Mouse (Mus musculus): ENCODE results near the gene Pcid2. TPM values are rescaled to one million over a fixed set of nuclear protein-coding genes. Genes with fewer than 3 reads are reported as not detected.

Pcid2 gene
- polyA plus RNA-seq, 1 experiment, result 38.5 TPM

DNA sequence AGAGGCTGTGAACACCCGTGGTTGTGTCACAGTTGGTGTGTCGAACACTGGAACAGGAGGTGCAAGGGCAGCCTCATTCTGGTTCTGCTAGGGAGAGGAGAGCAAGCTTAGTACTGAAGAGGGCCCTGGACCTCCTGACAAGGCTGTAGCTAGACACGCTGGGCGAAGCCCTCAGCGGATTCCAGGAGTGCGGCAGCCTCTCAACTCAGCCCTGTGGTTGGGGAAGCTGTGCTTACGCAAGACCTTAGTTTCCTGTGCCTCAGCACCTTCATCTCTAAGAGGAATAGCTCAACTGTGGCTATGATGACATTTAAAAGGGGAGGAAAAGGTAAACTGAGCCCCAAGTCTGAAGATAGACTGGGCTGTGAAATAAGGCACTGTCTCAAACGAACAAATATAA, 30.2 kb downstream of the Pcid2 start:
- DNase-seq (ENCODE audit: low read depth), result no peak
- TF ChIP-seq CTCF (IDR thresholded peaks at IDR 0.05; ENCODE audit: borderline replicate concordance, extremely low read depth, insufficient read depth, insufficient read length), result no peak
- TF ChIP-seq POLR2A (IDR thresholded peaks at IDR 0.05; ENCODE audit: borderline replicate concordance, extremely low read depth, insufficient read depth, insufficient read length, poor library complexity, severe bottlenecking), result no peak

DNA sequence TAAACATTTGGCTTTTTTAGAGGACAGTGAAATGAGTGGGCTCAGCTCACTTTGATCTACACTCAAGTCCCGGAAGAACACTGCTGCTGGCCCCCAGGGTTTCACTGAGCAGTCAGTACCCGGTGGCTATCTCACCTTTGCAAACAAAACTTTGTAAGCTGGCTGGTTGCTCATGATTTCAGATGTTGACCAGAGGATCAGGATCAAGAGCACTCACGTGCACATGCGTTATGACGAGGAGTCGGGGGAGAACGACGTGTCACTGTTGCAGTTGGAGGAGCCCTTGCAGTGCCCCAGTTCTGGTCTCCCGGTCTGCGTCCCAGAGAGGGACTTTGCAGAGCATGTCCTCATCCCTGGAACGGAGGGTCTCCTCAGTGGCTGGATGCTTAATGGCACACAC, 32.0 kb downstream of the Pcid2 start:
- TF ChIP-seq CTCF (IDR thresholded peaks at IDR 0.05; ENCODE audit: borderline replicate concordance, extremely low read depth, insufficient read depth, insufficient read length), result no peak
- TF ChIP-seq POLR2A (IDR thresholded peaks at IDR 0.05; ENCODE audit: borderline replicate concordance, extremely low read depth, insufficient read depth, insufficient read length, poor library complexity, severe bottlenecking), result no peak
- DNase-seq (ENCODE audit: low read depth), result no peak

DNA sequence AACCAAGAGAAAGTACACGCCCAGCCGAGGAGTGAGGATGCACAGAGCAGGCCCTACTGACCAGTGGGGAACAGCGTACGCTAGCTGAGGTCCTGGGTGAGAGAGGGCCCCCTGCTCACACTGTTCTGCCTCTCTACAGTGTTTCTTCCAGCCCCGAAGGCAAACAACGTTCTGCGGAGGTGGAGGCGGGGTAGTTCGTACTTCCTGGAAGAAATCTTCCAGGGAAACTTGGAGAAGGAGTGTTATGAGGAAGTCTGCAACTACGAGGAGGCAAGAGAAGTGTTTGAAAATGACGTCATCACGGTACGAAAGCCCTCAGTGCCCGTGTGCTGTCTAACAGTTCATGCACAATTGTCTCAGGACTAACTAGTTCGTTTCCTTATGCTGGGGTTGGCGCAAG, 42.1 kb downstream of the Pcid2 start:
- no peak for TF ChIP-seq POLR2A (IDR thresholded peaks at IDR 0.05; ENCODE audit: borderline replicate concordance, extremely low read depth, insufficient read depth, insufficient read length, poor library complexity, severe bottlenecking)
- TF ChIP-seq CTCF (IDR thresholded peaks at IDR 0.05; ENCODE audit: borderline replicate concordance, extremely low read depth, insufficient read depth, insufficient read length), result no peak
- no peak for DNase-seq (ENCODE audit: low read depth)

GRCm38 (mm10) chr8:13060441-13061150, 44.7 kb downstream of the Pcid2 start, which contains the start of gene Proz:
TSS of gene Proz (plus strand) at chr8:13060914.
- no peak for DNase-seq (ENCODE audit: low read depth)
- no peak for TF ChIP-seq POLR2A (IDR thresholded peaks at IDR 0.05; ENCODE audit: borderline replicate concordance, extremely low read depth, insufficient read depth, insufficient read length, poor library complexity, severe bottlenecking)
- no peak for TF ChIP-seq CTCF (IDR thresholded peaks at IDR 0.05; ENCODE audit: borderline replicate concordance, extremely low read depth, insufficient read depth, insufficient read length)

DNA sequence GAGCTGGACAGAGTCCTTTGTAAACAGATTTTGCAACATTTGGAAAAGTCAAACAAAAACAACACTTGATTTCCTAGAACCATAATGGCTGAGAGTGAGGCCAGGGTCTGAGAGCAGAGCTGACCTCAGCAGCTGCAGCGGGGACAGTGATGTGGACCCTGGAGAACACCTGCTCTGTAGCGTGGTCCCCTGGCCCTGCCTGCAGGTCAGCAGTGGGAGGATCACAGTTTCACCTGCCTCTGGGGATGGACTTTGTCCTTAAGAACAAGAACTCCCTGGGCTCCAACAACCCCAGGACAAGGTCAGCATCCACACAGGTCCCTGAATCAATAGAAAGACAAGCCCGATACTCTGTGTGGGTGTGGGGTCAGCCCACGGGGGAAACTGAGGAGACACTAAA, 47.9 kb downstream of the Pcid2 start:
- no peak for DNase-seq (ENCODE audit: low read depth)
- TF ChIP-seq CTCF (IDR thresholded peaks at IDR 0.05; ENCODE audit: borderline replicate concordance, extremely low read depth, insufficient read depth, insufficient read length) (no peak), POLR2A (IDR thresholded peaks at IDR 0.05; ENCODE audit: borderline replicate concordance, extremely low read depth, insufficient read depth, insufficient read length, poor library complexity, severe bottlenecking) (no peak)

DNA sequence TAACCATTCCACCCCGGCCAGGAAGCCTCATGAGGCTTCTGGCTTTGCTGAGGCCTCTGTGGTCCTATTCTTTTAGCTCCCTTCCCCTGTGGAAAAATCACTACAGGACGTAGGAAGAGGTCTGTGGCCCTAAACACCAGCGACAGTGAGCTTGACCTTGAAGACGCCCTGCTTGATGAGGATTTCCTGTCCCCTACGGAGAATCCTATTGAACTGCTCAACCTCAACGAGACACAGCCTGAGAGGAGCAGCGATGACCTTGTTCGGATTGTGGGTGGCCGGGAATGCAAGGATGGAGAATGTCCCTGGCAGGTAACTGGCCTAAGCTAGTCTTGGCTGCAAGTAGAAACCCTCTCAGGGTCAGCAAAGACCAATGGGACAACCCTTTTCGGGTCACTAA, 54.7 kb downstream of the Pcid2 start:
- TF ChIP-seq POLR2A (IDR thresholded peaks at IDR 0.05; ENCODE audit: borderline replicate concordance, extremely low read depth, insufficient read depth, insufficient read length, poor library complexity, severe bottlenecking) (no peak), CTCF (IDR thresholded peaks at IDR 0.05; ENCODE audit: borderline replicate concordance, extremely low read depth, insufficient read depth, insufficient read length) (no peak)
- no peak for DNase-seq (ENCODE audit: low read depth)

GRCm38 (mm10) chr8:13047652-13048051, 57.6 kb downstream of the Pcid2 start:
- TF ChIP-seq POLR2A (IDR thresholded peaks at IDR 0.05; ENCODE audit: borderline replicate concordance, extremely low read depth, insufficient read depth, insufficient read length, poor library complexity, severe bottlenecking) (no peak), CTCF (IDR thresholded peaks at IDR 0.05; ENCODE audit: borderline replicate concordance, extremely low read depth, insufficient read depth, insufficient read length) (no peak)
- DNase-seq (ENCODE audit: low read depth), result peak; percentile 25

DNA sequence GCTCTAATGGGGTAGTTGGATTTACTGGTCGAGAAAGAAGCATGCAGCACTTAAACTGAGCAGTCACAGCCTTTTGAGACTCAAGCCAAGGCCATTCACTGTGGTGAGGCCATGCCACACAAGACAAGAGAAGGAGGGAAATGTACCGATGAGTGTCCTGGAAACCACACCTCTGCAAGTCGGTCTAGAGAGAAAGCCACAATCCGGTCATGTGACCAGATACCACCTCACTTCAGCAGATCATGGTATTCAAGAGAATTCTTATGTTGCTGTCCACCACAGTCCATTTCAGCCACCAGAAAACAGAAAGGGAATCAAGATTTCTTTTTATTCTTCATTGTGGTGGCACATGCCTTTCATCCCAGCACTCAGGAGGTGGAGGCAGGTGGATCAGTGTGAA, 63.8 kb downstream of the Pcid2 start:
- TF ChIP-seq POLR2A (IDR thresholded peaks at IDR 0.05; ENCODE audit: borderline replicate concordance, extremely low read depth, insufficient read depth, insufficient read length, poor library complexity, severe bottlenecking) (no peak), CTCF (IDR thresholded peaks at IDR 0.05; ENCODE audit: borderline replicate concordance, extremely low read depth, insufficient read depth, insufficient read length) (no peak)
- DNase-seq (ENCODE audit: low read depth), result no peak

DNA sequence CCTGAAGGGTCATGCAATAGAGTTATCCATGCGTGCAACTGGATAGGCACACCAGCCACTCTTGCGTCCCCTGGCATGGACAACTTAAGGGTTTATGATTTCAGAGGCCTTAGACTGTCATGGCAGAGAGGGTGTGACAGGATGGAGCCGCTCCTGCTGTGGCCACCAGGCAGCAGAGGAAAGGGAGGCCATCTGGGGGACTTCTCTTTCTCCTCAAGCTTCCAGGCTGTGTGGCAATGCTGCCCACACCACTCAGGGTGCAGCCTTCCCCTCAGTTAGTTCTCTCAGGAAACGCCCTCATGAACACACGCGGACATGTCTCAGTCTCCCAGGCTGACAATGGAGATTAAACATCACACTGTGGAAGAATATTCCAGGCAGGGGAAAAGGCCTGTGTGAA, 66.2 kb downstream of the Pcid2 start:
- no peak for DNase-seq (ENCODE audit: low read depth)
- no peak for TF ChIP-seq POLR2A (IDR thresholded peaks at IDR 0.05; ENCODE audit: borderline replicate concordance, extremely low read depth, insufficient read depth, insufficient read length, poor library complexity, severe bottlenecking)

GRCm38 (mm10) chr8:13037569-13037968, 67.7 kb downstream of the Pcid2 start:
- TF ChIP-seq CTCF (IDR thresholded peaks at IDR 0.05; ENCODE audit: borderline replicate concordance, extremely low read depth, insufficient read depth, insufficient read length), result no peak
- no peak for TF ChIP-seq POLR2A (IDR thresholded peaks at IDR 0.05; ENCODE audit: borderline replicate concordance, extremely low read depth, insufficient read depth, insufficient read length, poor library complexity, severe bottlenecking)

DNA sequence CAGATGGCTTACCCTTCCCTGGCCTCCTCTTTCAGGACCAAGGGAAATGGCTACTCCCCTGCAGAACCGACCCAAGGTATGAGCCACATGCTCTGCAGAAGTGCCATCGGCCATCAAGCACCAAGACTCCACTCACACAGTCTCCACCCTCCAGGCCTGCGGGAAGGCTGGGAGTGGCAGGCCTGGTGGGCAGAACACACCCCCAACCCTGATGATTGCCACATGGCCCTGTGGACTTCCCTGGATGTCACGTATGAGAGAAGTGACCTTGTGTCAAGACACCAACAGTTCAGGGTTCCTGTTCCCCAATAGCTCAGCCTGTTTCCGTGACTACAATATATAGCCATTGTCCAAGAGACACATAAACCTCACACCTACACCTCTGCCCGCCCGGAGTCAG, 68.2 kb downstream of the Pcid2 start, which contains the start of gene F10:
F10 (plus strand) TSS at position 294 of the 400 bp plus-strand sequence.
- no peak for DNase-seq (ENCODE audit: low read depth)
- TF ChIP-seq POLR2A (IDR thresholded peaks at IDR 0.05; ENCODE audit: borderline replicate concordance, extremely low read depth, insufficient read depth, insufficient read length, poor library complexity, severe bottlenecking) (no peak), CTCF (IDR thresholded peaks at IDR 0.05; ENCODE audit: borderline replicate concordance, extremely low read depth, insufficient read depth, insufficient read length) (no peak)

More at GRCm38 (mm10) chr8:13037569-13037968, 67.7 kb downstream of the Pcid2 start:
- no peak for DNase-seq (ENCODE audit: low read depth)

GRCm38 (mm10) chr8:13036346-13036812, 68.9 kb downstream of the Pcid2 start:
- TF ChIP-seq POLR2A (IDR thresholded peaks at IDR 0.05; ENCODE audit: borderline replicate concordance, extremely low read depth, insufficient read depth, insufficient read length, poor library complexity, severe bottlenecking) (no peak), CTCF (IDR thresholded peaks at IDR 0.05; ENCODE audit: borderline replicate concordance, extremely low read depth, insufficient read depth, insufficient read length) (no peak)
- peak; percentile 61 for DNase-seq (ENCODE audit: low read depth)
